Mouse (Mus musculus): ENCODE data around the gene Lrrfip2.
A peak's percentile ranks its signal among the peaks of the same experiment; 100 is the strongest.

Gene Lrrfip2

DNA sequence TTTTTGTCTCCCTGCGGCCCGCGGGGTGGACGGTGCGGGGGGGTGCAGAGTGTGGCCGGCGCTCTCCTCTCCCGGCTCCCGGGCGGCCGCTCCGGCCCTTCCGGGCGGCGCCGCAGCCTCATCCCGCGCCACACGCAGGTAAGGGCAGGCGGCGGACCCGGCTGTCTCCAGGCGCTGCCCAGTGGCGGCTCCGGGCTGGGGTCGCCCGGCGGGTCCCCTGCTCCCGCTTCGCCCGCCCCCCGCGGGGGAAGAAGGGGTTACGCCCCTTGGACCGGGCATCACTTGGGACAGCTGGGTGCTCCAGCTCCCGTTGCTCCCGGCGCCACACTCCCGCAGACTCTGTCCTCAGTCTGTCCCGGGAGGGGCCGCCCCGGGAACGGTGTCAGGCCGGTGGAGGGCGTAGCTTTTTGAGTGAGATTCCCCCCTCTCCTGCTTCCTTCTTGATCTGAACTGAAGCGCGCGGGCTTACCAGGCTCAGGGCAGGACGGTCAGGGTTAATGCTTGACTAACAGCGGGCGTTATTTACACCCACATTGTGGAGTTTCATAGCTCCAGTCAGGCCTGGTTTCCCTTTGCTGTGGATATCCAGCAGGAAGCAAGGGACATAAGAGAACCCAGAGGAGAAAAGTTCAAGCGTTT lies 979 bp downstream of the Lrrfip2 start:
- peak; percentile 24 for DNase-seq (ENCODE audit: low read depth, low spot score)

DNA sequence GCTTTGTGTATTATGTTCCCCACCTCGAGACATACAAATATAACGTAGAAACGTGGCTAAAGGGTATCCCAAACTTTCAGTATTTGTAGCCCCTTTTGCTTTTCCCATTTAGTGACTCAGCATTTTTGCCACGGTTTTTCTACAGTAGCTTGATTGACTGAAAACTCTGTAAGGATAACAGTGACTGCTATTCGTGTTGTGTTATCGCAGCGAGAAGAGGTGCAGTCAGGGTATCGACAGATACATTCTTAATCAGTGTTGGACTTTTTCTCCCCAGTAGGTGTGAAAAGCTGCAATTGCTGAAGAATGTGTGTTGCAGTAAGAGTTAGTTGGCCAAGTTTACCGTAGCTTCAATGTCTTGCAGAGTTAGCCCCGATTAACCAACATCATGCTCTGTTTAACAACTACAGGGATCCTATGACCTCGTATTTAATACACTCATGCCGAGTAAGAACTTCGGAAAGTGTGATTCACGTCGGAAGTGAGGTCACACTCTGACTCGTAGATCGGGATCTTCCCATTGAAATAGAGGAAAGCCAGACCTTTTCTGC lies 1.6 kb downstream of the Lrrfip2 start:
- DNase-seq (ENCODE audit: low read depth, low spot score) = no peak

DNA sequence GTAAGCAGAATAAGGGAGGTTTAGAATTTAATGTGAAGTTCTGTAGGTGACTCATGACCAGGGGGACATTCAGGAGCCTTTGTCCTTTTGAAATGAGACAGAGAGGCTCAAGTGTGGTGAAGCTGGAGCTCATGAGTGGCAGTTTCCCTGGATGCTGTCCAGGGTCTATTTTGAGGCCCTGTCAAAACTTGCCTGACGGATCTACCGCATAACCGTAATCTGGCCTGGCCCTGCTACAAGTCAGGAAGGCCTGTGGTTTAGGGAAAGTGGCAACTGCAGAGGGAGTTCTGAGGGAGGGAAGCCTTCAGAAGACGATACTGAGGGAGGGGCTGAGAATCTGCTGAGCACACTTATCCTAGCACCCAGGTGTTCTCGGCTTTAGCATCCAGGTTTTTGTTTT lies 5.1 kb downstream of the Lrrfip2 start:
- DNase-seq (ENCODE audit: low read depth, low spot score) = no peak

DNA sequence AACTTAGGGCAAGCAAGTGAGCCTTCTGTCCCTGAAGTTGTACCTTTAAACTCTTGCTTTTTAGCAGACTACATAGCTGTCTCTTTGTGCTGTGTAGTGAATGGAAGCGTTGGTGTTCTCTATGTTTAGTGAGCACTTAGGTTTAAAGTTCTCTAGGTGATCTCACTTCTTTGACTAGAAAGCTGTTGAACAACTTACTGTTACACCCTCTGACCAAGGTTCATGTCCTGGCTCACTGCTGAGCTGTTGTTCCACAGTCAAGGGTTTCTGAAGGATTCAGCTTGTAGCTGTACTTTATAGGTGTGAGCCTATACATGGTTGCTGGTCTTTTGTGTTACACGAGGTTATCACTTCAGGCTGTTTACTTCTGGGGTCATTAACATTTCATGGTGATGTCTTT lies 5.9 kb downstream of the Lrrfip2 start:
- no peak for DNase-seq (ENCODE audit: low read depth, low spot score)

DNA sequence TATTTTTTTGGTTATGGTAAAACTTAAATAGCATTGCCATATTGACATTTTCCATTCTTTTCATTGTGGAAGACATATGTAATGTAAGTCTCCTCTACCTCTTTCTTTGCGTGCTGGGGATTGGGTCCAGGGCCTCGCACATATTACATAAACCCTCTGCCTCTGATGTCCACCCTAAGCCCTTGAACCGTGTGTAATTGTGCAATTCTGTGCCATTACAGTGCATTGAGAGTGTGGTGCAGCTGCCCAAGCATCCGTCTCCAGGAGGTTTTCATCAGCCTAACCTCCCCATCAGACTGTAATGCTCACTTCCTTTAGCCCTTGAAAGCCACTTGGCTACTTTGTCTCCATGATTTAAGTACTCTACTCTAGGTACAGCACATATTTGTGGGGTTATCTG lies 7.0 kb downstream of the Lrrfip2 start:
- no peak for DNase-seq (ENCODE audit: low read depth, low spot score)

DNA sequence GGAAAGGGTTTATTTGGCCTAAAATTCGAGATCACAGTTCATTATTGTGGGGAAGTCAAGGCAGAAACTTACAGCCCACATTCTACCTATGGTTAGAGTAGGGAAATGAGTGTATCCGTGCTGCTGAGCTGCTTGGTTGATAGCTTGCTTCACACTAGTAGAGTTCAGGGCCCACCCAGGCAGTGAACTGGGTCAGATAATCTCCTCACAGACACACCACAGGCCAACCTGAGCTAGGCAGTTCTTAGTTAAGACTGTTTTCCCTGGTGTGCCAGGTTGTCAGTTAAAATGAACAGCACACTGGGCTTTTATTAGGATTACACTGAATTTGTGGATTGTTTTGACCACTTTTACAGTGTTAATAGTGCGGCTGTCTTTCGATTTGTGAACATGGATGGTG lies 9.3 kb downstream of the Lrrfip2 start:
- no peak for DNase-seq (ENCODE audit: low read depth, low spot score)

DNA sequence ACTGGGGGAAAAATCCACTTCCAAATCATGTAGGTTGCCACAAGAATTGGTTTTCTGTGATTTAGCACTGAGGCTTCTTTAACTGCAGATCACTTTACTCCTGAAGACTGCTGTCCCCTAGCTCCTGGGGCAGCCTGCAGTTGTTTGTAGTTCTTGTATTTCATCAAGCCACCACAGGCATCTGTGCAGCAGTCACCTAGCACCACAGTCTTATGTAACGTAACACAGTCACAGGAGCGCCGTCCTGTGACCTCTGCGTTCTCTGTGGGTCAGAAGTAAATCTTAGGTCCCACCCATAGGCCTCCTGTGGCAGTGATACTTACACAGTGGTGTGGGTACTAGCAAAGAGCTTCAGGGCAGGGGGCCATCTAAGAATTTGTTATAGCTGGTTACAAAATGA lies 10.4 kb downstream of the Lrrfip2 start:
- DNase-seq (ENCODE audit: low read depth, low spot score) = no peak

DNA sequence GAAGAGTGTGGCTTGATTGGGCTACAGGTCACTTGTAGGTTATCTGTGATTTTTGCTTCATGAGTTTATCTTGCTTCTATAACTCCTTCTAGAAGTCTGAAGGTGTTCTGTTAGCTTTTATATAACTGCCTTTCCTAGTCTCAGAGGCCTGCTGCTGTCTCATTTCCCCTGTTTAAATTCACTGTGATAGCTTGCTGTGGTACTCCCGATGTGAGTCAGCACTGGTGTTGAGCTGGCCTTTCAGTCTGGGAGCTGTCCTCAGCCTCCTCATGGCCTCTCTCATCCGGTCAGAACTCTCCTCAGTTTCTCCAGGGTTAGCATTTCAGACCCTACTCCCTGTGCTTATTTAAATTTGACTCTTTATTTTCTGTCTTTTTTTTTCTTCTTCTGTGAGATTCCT lies 12.7 kb downstream of the Lrrfip2 start:
- DNase-seq (ENCODE audit: low read depth, low spot score) = no peak

DNA sequence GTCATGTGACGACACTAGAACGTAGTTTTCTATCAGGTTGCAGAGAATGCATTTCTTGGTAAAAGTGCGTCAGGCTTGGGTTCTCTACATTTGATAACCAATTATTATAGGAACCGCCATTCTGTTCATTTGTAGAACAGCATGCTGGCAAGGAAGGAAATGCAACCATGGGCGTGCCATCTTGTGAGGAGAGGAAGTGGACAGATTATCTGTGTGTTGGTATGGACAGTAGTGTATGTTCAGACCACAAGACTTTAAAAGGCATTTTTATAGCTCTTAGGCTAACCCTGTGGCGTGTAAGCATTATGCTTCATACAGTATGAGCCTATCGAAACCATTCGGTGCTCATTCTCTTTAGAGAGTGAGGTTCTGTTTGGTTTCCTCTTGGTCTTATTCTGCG lies 20.8 kb downstream of the Lrrfip2 start:
- DNase-seq (ENCODE audit: low read depth, low spot score) = no peak

DNA sequence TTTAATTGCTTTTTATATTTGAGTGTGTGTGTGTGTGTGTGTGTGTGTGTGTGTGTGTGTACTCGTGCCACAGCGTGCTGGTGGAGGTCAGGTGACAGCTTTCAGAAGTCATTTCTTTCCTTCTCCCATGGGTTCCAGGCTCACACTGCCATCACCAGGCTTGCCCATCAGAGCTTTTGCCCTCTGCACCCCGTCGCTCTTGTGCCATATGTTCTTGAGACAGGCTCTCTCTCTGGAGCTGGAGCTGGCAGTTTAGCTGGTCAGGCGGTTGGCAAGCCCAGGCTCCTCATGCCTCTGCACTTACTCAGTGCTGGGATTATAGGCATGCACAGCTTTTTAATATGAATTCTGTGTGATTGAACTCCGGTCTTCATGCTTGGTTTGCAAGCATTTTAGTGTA lies 25.3 kb downstream of the Lrrfip2 start:
- no peak for DNase-seq (ENCODE audit: low read depth, low spot score)

DNA sequence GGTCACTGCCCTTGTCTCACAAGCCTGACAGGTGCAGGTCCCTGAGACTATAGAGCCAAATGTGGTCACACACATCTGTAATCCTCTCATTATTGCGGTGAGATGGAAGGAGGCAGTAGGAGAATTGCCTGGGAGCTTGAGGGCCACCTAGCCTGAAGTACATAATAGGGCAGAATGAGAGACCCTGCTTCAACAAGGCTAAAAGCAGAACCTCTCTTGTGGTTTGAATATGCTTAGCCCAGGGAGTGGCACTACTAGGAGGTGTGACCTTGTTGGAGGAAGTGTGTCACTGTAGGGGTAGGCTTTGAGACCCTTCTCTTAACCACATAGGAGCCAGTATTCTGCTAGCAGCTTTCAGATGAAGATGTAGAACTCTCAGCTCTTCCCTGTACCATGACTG lies 26.0 kb downstream of the Lrrfip2 start:
- no peak for DNase-seq (ENCODE audit: low read depth, low spot score)

DNA sequence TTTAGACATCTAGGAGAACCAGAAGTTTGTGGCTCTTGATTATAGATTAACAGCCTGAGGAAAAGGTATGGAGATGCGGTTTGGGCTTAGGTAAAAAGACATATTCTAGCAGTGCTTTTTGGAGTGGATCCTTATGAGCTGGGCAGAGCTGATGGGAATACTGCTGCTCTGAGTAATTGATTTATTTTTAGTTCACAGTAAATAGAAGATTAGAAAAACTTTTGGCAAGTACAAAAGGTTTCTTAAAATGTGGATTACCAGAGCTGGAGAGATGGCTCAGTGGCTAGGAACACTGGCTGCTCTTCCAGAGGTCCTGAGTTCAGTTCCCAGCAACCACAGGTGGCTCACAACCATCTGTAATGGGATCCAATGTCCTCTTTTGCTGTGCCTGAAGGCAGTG lies 27.3 kb downstream of the Lrrfip2 start:
- DNase-seq (ENCODE audit: low read depth, low spot score) = no peak

DNA sequence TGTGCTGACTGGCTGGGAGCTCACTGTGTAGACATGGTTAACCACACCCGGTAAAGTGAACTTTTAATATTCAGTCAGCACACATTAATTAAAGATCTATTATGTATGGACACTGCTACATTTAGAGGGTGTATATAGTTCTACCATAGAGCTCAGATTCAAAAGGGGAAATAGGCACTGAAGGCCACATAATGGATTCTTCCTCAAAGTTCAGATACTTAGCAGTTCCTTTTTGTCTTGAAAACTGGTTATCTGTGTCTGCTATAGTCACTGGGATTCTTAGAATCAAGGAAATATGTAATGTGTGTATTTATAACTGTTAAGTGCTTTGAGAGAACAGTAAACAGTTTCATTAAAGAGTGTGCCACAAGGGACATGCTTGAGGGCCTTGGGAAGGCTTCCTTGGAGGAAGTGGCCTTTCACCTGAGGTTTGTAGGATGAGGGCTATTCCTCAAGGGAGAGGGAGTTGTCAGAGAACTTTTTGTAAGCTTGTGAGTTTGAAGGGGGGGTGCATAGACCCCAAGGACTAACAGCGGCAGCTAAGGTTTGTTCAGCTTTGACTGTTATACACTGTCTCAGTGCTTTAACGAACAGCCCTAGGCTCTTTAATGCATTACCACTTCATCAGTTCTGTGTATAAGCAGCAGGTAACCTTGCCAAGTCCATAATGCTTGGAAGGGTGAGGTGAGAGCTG lies 28.3 kb downstream of the Lrrfip2 start:
- DNase-seq (ENCODE audit: low read depth, low spot score) = no peak

DNA sequence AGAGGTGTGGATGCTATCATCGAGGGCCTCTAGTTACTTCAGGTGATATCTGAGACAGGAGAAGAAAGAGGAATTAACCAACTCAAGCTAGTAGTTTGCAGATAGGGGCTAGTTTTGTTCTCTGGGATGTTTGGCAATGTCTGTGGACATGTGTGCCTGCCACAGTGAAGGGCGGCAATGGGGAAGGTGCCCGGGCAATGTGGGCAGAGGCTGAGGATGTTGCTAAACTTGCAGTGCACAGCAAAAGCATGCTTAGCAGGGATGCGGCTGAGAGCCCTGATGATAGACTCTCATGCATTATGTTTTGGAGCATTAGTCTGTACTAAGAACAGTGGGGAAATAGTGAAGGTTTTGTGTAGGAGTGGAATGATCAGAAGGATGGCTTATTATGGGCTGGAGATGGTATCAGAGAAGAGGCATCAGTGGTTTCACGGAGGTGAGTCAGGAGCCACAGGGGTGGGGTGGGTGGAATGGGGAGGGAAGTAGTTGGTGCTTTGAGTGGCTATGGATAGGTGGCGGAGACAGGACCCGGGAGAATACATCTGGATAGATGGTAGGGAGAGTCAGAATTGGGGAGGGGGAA lies 28.9 kb downstream of the Lrrfip2 start:
- DNase-seq (ENCODE audit: low read depth, low spot score) = no peak

DNA sequence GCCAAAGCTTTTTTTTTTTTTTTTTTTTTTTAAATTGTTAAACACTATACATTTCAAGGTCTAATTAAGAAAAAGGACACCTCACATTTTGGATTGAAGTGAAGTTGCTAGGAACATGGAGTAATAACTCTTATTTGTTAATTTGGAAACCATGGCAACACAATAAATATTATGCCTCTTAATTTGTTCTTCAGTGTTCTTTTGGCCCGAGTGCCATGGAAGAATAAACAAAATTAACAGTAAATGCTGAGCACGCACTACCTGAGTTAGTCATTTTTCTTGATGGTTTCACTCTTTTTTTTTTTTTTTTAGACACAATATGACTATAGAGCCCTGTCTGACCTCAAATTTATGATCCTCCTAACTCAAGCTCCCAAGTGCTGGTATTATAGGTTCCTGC lies 30.6 kb downstream of the Lrrfip2 start:
- no peak for DNase-seq (ENCODE audit: low read depth, low spot score)

DNA sequence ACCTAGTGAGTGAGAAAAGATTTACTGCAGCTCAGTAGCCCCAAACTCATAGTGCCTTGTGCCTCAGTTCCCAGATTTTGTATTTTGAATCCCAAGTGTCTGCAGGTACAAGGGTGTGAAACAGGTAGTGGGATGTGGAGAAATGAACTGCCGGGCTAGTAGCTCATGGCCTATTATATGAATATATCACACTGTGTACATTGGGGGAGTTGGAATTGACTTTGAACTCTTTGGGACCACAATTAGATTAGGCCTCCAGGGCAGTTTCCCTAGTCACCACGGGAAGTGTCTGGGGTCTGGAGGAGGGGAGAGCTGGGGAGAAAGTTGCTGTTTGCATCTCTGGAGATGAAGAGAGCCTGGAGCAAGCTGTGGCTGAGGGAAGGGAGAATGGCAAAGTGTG lies 31.0 kb downstream of the Lrrfip2 start:
- DNase-seq (ENCODE audit: low read depth, low spot score) = no peak

DNA sequence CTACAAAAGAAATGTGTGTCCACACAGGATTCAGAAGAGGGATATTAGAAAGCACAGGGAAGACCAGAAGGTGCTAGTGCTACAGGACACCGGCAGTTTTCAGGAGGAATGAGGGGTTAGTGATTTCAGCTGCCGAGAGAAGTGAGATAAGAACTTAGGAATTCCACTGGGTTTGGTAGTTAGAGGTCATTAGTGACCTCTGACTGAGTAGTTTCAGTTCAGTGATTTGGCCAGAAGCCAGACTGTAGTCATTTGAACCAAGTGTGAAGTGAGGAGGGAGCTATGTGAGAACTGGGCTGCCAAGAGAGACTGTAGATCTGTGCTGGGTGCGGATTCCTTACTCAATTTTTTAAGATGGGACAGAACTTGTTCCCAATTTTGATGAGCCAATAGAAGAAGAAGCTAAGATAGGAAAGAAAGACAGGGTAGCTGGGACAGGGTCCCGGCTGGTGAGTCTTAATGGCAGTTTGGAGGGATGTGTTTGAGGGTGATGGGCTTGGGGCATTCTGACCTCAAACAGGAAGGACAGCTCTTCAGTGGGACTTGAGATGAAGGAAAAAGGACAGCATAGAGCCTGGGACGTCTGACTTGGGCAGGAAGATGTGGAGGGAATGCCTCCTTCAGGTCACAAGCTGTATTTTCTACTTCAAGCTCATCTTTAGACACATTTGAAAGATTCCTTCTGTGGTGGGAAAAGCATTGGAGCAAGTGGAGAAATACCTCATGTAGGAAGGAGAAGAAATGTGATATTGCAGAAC lies 32.0 kb downstream of the Lrrfip2 start:
- DNase-seq (ENCODE audit: low read depth, low spot score) = no peak

DNA sequence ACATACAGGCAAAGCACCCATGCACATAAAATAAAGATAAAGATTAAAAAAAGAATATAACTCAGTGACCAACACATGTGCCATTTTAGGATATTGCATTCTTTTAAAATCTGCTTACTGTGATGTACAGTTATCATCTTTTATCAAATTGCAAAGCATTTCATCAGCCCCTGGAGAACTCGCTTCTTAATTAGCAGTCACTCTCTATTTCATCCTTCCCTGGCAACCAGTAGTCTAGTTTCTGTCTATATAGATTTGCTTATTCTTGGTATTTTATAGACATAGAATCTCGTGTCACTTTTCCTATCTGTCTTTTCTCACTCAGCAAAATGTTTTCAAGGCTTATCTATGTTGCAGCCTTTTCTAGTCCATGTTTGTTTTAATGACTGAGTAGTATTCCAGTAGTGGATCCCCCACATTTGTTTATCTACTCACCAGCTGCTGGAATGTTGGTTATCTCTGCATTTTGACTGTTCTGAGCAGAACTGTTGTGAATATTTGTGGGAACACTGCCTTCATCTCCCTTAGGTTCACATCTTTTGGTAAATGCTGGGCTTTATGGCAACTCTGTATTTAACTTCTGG lies 35.0 kb downstream of the Lrrfip2 start:
- DNase-seq (ENCODE audit: low read depth, low spot score) = no peak

DNA sequence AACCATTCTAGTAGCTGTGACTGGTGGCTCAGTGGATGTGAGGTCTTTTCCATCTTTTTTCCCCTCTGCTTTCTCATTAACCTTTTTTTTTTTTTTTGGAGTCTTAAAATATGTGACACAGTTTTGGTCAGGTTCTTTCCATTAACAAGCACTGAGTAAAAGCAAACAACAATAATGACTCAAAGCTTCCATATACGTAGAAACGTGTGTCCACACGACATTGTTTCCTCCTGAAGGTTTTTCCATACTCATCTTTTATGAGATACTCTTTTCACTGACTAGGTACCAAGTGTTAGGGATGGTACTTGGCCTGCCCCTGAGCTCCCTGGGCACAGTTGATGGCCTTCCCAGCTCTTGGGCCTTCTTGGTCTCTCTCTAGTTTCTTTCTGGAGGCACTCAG lies 35.6 kb downstream of the Lrrfip2 start:
- no peak for DNase-seq (ENCODE audit: low read depth, low spot score)

DNA sequence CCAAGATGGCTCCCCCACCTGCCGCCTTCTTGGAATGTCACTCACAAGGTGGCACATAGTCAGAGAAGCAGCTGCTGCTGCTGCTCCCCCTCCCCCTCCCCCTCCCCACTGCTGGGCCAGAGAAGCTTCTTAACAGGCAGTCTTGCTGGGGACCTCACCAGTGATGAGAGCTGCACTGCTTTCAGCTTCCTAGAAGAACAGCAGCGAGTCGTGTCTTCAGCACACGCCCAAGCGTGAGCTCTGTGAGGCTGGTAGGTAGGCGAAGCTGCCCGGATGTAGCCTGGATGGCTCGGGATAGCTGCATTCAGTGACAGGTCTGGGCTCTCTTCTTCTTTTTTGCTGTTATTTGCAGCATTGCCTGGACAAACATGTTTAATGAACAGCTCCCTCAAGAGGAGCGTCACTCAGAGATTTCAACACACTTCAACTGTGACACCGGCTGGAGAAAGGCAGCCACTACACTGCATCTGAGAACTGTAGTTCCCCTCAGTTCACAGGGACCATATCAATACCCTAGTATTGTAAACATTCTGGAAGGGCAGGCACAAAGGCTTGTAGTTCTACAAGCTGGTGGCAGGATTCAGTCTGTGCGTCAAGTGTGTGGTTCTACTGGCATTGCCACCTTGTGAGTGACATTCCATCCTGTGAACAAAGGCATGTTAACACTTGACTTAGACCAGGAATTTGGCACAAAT lies 38.5 kb downstream of the Lrrfip2 start:
- DNase-seq (ENCODE audit: low read depth, low spot score) = no peak

DNA sequence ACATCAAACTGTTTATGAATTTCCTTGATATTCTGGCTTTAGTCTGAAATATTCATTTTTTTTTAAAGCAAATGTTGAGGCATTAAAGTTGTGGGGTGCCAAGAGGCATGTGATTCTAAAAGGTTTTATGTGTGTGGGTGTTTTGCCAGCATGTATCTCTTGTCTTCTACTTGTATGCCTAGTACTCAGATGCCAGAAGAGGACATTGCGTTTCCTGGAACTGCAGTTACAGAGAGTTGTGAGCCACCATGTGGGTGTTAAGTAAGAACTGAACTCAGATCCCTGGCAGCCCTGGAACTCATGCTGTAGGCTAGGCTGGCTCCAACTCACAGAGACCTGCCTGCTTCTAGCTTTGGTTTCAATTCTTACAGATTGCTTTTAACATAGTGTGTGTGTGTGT lies 42.2 kb downstream of the Lrrfip2 start:
- DNase-seq (ENCODE audit: low read depth, low spot score) = no peak

Measured in WW6 (cell line).